Mouse (Mus musculus): ENCODE measurements around the gene Megf11.

DNA sequence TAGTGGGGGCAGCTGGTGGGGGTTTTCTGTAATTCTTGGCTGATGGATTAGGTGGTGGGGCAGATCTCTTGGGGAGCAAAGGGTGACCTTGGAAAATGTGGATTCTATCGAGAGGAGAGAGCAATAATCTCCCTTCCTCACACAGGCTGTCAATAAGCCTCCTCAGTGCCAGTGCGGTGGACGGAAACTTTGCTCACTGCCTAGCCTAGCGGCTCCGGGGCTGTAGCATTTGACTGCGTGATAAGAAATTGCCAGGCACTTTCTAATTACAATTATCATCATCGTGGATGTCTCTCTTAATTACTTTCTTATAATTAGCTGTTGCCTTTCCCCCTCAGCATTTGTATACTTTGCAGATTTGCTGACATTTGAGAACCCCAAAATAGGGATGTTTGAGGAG, 157.7 kb downstream of the Megf11 start:
- TF ChIP-seq MAX (IDR thresholded peaks at IDR 0.05; ENCODE audit: low read depth) = no peak
- no peak for TF ChIP-seq MYOD1 (IDR thresholded peaks at IDR 0.05; ENCODE audit: control insufficient read depth in 1 of 3, insufficient read length in 2 of 3, low read depth in 2 of 3)
- TF ChIP-seq POLR2AphosphoS2 (IDR thresholded peaks at IDR 0.05; ENCODE audit: insufficient read length, low read depth) = no peak
- TF ChIP-seq POLR2A (IDR thresholded peaks at IDR 0.05; ENCODE audit: insufficient read length, low read depth) = no peak

All from myocyte (in vitro differentiated cells).